Mouse (Mus musculus) mouse trophoblast stem cell (cell line): Measurements from ENCODE around the gene 4930430A15Rik.

Experiments
- in situ Hi-C, 2 experiments: fragments of 300-500 bp; cut with MseI, MboI; formaldehyde crosslinking; loops; 2 replicates in 1 of 2; 3 replicates in 1 of 2; pipeline ENCODE4 v1.15.1; 2025

4930430A15Rik gene

DNA sequence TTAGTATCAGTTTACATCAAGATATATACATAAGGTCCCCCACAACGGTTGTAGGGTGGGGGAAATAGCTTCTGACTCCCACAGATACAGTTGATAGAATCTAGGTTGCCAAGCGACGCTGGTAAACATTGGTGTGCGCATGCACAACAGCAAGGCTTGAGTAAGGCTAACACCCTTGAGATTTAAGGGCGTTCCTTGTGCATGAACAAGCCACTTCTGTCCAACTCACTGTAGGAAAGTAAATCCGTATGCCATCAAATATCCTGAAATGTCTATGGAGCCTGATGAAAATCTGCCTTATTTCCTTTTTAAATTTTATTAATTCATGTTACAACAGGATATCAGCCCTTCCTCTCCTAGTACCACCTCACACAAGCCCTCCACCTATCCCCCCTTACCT is at the start of gene 4930430A15Rik:
TSS of gene 4930430A15Rik (minus strand) at position 101 of the 400 bp plus-strand sequence.
- in situ Hi-C loops = no loop called here

DNA sequence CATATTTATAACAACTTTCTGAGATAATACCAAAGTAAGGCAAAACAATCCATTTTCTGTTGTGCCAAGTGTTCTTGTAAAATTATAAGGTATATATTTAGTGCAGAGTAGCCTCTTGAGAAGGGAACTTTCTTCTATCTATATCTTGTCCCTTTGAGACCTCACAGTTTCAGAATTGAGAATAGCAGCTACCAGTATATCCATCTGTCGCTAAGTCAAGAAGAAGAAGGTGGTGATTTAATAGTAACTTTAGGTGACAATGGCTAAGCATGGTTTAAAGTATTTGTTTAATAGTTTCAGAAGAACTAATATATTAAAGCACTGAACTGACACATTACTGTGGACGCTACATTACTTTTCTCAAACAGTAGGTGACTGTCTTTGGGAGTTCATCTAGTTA is 44.6 kb upstream of the 4930430A15Rik start, which contains the start of gene Olfr1277:
TSS of gene Olfr1277 (minus strand) at position 101 of the 400 bp plus-strand sequence.
- in situ Hi-C loops = no loop called here

DNA sequence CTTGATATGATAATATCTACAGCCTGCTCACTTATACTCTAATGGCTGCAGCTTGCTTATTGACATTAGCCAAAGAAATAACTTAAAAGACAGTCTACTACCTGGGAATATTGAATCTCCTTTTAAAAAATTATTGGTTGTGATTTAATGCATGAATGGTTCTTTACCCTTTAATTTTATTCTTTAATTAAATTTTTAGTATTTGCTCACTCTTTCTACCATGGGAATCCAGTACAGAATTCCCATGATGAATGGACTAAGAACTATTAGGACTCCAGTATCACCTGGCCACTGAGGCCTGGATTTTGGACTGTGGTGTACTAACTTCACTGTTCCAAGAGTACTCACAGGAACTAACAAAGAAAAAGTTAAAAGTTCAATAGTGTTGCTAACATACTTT is 24.8 kb upstream of the 4930430A15Rik start, which contains the start of gene Olfr1276:
TSS of gene Olfr1276 (plus strand) at position 301 of the 400 bp plus-strand sequence.
- in situ Hi-C loops = no loop called here

DNA sequence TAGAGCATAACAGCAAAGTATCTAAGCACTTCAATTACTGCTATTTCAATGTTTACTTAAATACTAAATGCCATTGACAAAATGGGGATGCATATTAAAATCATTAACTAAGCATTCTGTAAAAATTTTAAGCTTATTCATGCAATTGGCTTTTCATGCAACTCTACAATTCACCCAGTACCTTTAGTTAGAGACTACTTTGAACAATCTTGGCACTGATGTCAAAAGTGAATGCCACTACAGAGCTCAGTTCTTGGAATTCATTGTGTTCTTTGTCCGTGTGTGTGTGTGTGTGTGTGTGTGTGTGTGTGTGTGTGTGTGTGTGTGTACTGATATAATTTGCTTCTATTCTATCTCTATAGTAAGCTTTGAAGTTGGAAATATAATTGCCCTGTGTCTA is 5.8 kb upstream of the 4930430A15Rik start, which contains the start of gene Olfr1275:
TSS of gene Olfr1275 (minus strand) at position 101 of the 400 bp plus-strand sequence.
- in situ Hi-C loops = no loop called here

DNA sequence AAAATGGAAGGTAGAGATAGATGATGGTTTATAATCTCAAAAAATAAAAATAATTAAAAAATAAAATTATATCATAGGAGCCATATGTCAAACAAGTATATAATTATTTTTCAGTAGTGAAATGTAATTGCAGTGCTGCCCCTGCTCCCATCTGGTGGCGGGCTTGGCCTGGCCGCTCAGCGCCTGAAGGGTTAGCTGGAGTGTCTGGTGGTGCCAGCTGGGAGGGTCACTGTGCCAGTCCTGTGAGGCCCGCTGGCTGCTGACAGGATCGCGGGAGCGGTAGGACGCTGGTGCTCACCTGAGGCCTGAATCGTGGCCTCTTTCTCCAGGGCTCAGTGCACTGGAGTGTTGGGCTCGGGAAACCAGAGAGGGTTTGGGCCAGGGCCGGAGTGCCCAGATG is 47.3 kb downstream of the 4930430A15Rik start:
- in situ Hi-C loops = no loop called here

DNA sequence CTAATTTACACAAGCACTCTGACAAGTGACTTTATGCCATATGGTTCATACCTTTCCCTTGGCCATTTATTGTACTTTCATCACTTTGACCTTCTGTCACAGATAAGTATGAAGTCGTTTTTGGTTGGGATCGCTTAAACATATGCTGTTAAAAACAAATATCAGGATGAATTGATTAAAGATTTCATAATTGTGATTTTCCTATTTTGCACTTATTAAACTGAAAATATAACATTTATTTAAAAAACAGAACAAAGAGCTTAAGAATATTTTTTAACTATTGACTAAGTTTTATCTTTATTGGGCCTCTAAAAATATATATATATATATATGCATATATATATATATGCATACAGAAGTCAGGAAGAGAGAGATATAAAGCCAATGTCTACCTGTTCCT is 76.6 kb downstream of the 4930430A15Rik start, which contains the start of gene Gm15130:
TSS of gene Gm15130 (minus strand) at position 101 of the 400 bp plus-strand sequence.
- in situ Hi-C loops = no loop called here

DNA sequence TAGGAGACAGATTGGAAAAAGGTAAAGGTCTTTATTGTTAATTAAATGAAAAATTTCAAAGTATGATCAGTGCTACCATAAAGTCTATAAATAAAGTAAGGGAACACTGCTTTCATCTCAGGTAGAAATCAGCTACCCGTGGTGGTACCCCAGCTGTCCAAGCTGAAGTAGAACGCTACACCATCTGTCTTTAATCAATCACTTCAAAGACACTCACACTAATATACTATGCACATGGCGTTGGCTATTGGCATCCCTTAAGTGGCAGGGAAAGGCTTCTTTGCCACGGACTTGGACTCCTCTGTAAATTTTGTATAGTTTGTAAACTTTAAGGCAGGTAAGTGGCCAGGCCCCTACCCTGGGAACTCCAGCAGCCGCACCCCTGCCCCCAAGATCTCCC is 93.7 kb downstream of the 4930430A15Rik start:
- in situ Hi-C loops = no loop called here
